Mouse (Mus musculus) lung, adult 2 months (tissue): Measurements from ENCODE around the gene Mapk9.

ENCODE experiments used
- CTCF ChIP-seq: fragments of 200-500 bp; IDR thresholded peaks from 2 replicates; pipeline ENCODE4 v1.5.1; 2011; ENCODE audit warnings: mild to moderate bottlenecking, low read length, control low read depth; ENCODE audit not compliant: insufficient read depth
- POLR2A ChIP-seq: fragments of 200-500 bp; IDR thresholded peaks from 2 replicates; pipeline ENCODE4 v1.6.1; 2011; ENCODE audit warnings: low read depth, mild to moderate bottlenecking, control low read depth, low read length, borderline replicate concordance; ENCODE audit errors: extremely low read depth

- TF ChIP-seq CTCF (no peak), POLR2A (no peak)
These were observed 8.6 kb downstream of the Mapk9 start for GRCm38 (mm10) chr11:49855144-49855543.
